Mouse (Mus musculus) frontal cortex, postnatal 10 days (tissue): Measurements from ENCODE around the gene Map3k14.
"Not testable (repeated sequence)": the region's sequence is repeated elsewhere in the genome, so short reads cannot be mapped to it uniquely, and the experiment has no call there.

ENCODE experiments used
- DNase-seq, 2 experiments: peaks; one replicate each; pipeline ENCODE4 v3.0.0; 2022; ENCODE audit warnings: low spot score in 2 of 2, mixed read lengths in 1 of 2

Gene Map3k14

GRCm38 (mm10) chr11:103267346-103268219, at the start of gene Map3k14:
Gene Map3k14 (minus strand): TSS chr11:103267472.
- peak; percentile 99 for DNase-seq

GRCm38 (mm10) chr11:103315379-103315778, 48.1 kb upstream of the Map3k14 start:
- DNase-seq = no peak

- no peak for DNase-seq
These were observed 47.6 kb upstream of the Map3k14 start for GRCm38 (mm10) chr11:103314736-103315374.

GRCm38 (mm10) chr11:103313542-103313941, 46.3 kb upstream of the Map3k14 start:
- no peak for DNase-seq

- no peak for DNase-seq
These were observed 45.5 kb upstream of the Map3k14 start for GRCm38 (mm10) chr11:103312655-103313255.

GRCm38 (mm10) chr11:103311960-103312611, 44.8 kb upstream of the Map3k14 start:
- no peak for DNase-seq

- no peak for DNase-seq
These were observed 42.8 kb upstream of the Map3k14 start for GRCm38 (mm10) chr11:103309956-103310574.

- DNase-seq = no peak
These were observed 40.6 kb upstream of the Map3k14 start for GRCm38 (mm10) chr11:103307910-103308309.

- DNase-seq = no peak
These were observed 37.3 kb upstream of the Map3k14 start for GRCm38 (mm10) chr11:103304525-103304924.

- DNase-seq = no peak
These were observed 27.5 kb upstream of the Map3k14 start for GRCm38 (mm10) chr11:103294772-103295171.

- no peak for DNase-seq
These were observed 26.8 kb upstream of the Map3k14 start for GRCm38 (mm10) chr11:103294066-103294465.

GRCm38 (mm10) chr11:103292890-103293287, 25.6 kb upstream of the Map3k14 start:
- DNase-seq = no peak

- DNase-seq = no peak
These were observed 25.0 kb upstream of the Map3k14 start for GRCm38 (mm10) chr11:103292152-103292889.

GRCm38 (mm10) chr11:103290841-103291240, 23.6 kb upstream of the Map3k14 start:
- DNase-seq = not testable (repeated sequence)

GRCm38 (mm10) chr11:103288291-103288963, 21.2 kb upstream of the Map3k14 start:
- no peak for DNase-seq

- no peak for DNase-seq
These were observed 19.6 kb upstream of the Map3k14 start for GRCm38 (mm10) chr11:103286910-103287309.

GRCm38 (mm10) chr11:103285951-103286350, 18.7 kb upstream of the Map3k14 start:
- no peak for DNase-seq

- no peak for DNase-seq
These were observed 18.0 kb upstream of the Map3k14 start for GRCm38 (mm10) chr11:103285276-103285675.

GRCm38 (mm10) chr11:103281784-103282183, 14.5 kb upstream of the Map3k14 start:
- no peak for DNase-seq

GRCm38 (mm10) chr11:103276450-103276849, 9.2 kb upstream of the Map3k14 start:
- no peak for DNase-seq
